Mouse (Mus musculus): ENCODE results near the gene Myh3. TPM values are rescaled to one million over a fixed set of nuclear protein-coding genes. Genes with fewer than 3 reads are reported as not detected.
A peak's percentile ranks its signal among the peaks of the same experiment; 100 is the strongest.
"Not testable (repeated sequence)": the region's sequence is repeated elsewhere in the genome, so short reads cannot be mapped to it uniquely, and the experiment has no call there.

The Myh3 gene
- polyA plus RNA-seq, 1 experiment from 2014 or later, result 0.09 TPM

GRCm38 (mm10) chr11:67082793-67083192 lies 4.7 kb downstream of the Myh3 start:
- H3K9me3 ChIP-seq (ENCODE audit: control insufficient read depth, low read length), result no peaks in the 10 kb centered on the region
- no peak overlapping the region for H3K9ac ChIP-seq (replicated peaks; ENCODE audit: low read depth, low read length)
- ATAC-seq, result no peak
- 88% methylated on average over 13 of the region's 13 CpGs for WGBS
- H3K27ac ChIP-seq (ENCODE audit: low read length), result no peak overlapping the region
- peaks cover 11% of the 10 kb centered on the region; the same call in 1 of the 2 replicates for H3K27me3 ChIP-seq (replicated peaks; ENCODE audit: control insufficient read depth, insufficient read depth, low read length)
- no peak overlapping the region for H3K4me3 ChIP-seq (replicated peaks; ENCODE audit: low read length)
- H3K4me2 ChIP-seq (ENCODE audit: low read length), result no peak overlapping the region
- H3K4me1 ChIP-seq (replicated peaks; ENCODE audit: control insufficient read depth, insufficient read depth, low read length), result no peaks in the 10 kb centered on the region
- H3K36me3 ChIP-seq (ENCODE audit: control insufficient read depth, insufficient read depth), result no peaks in the 10 kb centered on the region

GRCm38 (mm10) chr11:67083239-67083638 lies 5.1 kb downstream of the Myh3 start:
- WGBS, result 57% methylated on average over 6 of the region's 6 CpGs
- Histone ChIP-seq H3K9me3 (ENCODE audit: control insufficient read depth, low read length) (no peaks in the 10 kb centered on the region), H3K4me3 (replicated peaks; ENCODE audit: low read length) (no peak overlapping the region), H3K27me3 (replicated peaks; ENCODE audit: control insufficient read depth, insufficient read depth, low read length) (peaks cover 11% of the 10 kb centered on the region; the same call in 1 of the 2 replicates), H3K27ac (ENCODE audit: low read length) (no peak overlapping the region), H3K36me3 (ENCODE audit: control insufficient read depth, insufficient read depth) (no peaks in the 10 kb centered on the region), H3K4me2 (ENCODE audit: low read length) (no peak overlapping the region), H3K9ac (replicated peaks; ENCODE audit: low read depth, low read length) (no peak overlapping the region), H3K4me1 (replicated peaks; ENCODE audit: control insufficient read depth, insufficient read depth, low read length) (no peaks in the 10 kb centered on the region)
- no peak for ATAC-seq

- Histone ChIP-seq H3K4me1 (replicated peaks; ENCODE audit: control insufficient read depth, insufficient read depth, low read length) (no peaks in the 10 kb centered on the region), H3K27ac (ENCODE audit: low read length) (no peak overlapping the region), H3K9ac (replicated peaks; ENCODE audit: low read depth, low read length) (no peak overlapping the region), H3K36me3 (ENCODE audit: control insufficient read depth, insufficient read depth) (no peaks in the 10 kb centered on the region), H3K4me3 (replicated peaks; ENCODE audit: low read length) (no peak overlapping the region), H3K4me2 (ENCODE audit: low read length) (no peak overlapping the region), H3K27me3 (replicated peaks; ENCODE audit: control insufficient read depth, insufficient read depth, low read length) (peaks cover 11% of the 10 kb centered on the region; the same call in 1 of the 2 replicates), H3K9me3 (ENCODE audit: control insufficient read depth, low read length) (no peaks in the 10 kb centered on the region)
- no peak for ATAC-seq
- 44% methylated on average over 32 of the region's 32 CpGs for WGBS
These were observed 5.7 kb downstream of the Myh3 start for GRCm38 (mm10) chr11:67083712-67084340.

- Histone ChIP-seq H3K4me3 (replicated peaks; ENCODE audit: low read length) (no peak overlapping the region), H3K36me3 (ENCODE audit: control insufficient read depth, insufficient read depth) (no peaks in the 10 kb centered on the region), H3K27ac (ENCODE audit: low read length) (no peak overlapping the region), H3K9me3 (ENCODE audit: control insufficient read depth, low read length) (no peaks in the 10 kb centered on the region), H3K27me3 (replicated peaks; ENCODE audit: control insufficient read depth, insufficient read depth, low read length) (peaks cover 11% of the 10 kb centered on the region; the same call in 1 of the 2 replicates), H3K9ac (replicated peaks; ENCODE audit: low read depth, low read length) (no peak overlapping the region), H3K4me2 (ENCODE audit: low read length) (no peak overlapping the region), H3K4me1 (replicated peaks; ENCODE audit: control insufficient read depth, insufficient read depth, low read length) (no peaks in the 10 kb centered on the region)
- 3% methylated on average over 6 of the region's 6 CpGs for WGBS
- ATAC-seq, result peak; percentile 64; the same call in 1 of the 2 replicates
These were observed 7.4 kb downstream of the Myh3 start for GRCm38 (mm10) chr11:67085489-67085888.

GRCm38 (mm10) chr11:67086467-67087164 lies 8.5 kb downstream of the Myh3 start:
- H3K4me2 ChIP-seq (ENCODE audit: low read length), result no peak overlapping the region
- 66% methylated on average over 9 of the region's 9 CpGs for WGBS
- H3K27me3 ChIP-seq (replicated peaks; ENCODE audit: control insufficient read depth, insufficient read depth, low read length), result peaks cover 11% of the 10 kb centered on the region; the same call in 1 of the 2 replicates
- no peaks in the 10 kb centered on the region for H3K4me1 ChIP-seq (replicated peaks; ENCODE audit: control insufficient read depth, insufficient read depth, low read length)
- no peaks in the 10 kb centered on the region for H3K9me3 ChIP-seq (ENCODE audit: control insufficient read depth, low read length)
- no peak overlapping the region for H3K27ac ChIP-seq (ENCODE audit: low read length)
- H3K4me3 ChIP-seq (replicated peaks; ENCODE audit: low read length), result no peak overlapping the region
- no peaks in the 10 kb centered on the region for H3K36me3 ChIP-seq (ENCODE audit: control insufficient read depth, insufficient read depth)
- H3K9ac ChIP-seq (replicated peaks; ENCODE audit: low read depth, low read length), result no peak overlapping the region
- ATAC-seq, result no peak

DNA sequence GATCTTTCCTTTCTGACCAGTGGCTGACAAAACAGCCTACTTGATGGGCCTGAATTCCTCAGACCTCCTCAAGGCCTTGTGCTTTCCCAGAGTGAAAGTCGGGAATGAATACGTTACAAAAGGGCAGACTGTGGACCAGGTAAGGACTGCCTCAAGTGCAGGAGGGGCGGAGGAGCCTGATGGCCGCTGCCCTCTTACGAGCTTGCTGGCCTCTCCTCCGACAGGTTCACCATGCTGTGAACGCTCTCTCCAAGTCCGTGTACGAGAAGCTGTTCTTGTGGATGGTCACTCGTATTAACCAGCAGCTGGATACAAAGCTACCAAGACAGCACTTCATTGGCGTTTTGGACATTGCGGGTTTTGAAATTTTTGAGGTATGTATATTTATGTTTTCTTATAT lies 9.1 kb downstream of the Myh3 start:
- Histone ChIP-seq H3K4me1 (replicated peaks; ENCODE audit: control insufficient read depth, insufficient read depth, low read length) (no peaks in the 10 kb centered on the region), H3K27me3 (replicated peaks; ENCODE audit: control insufficient read depth, insufficient read depth, low read length) (peaks cover 11% of the 10 kb centered on the region; the same call in 1 of the 2 replicates), H3K9me3 (ENCODE audit: control insufficient read depth, low read length) (no peaks in the 10 kb centered on the region), H3K4me3 (replicated peaks; ENCODE audit: low read length) (no peak overlapping the region), H3K9ac (replicated peaks; ENCODE audit: low read depth, low read length) (no peak overlapping the region), H3K4me2 (ENCODE audit: low read length) (no peak overlapping the region), H3K36me3 (ENCODE audit: control insufficient read depth, insufficient read depth) (no peaks in the 10 kb centered on the region), H3K27ac (ENCODE audit: low read length) (no peak overlapping the region)
- 90% methylated on average over 12 of the region's 12 CpGs for WGBS
- ATAC-seq, result no peak

- not testable (repeated sequence) for H3K4me3 ChIP-seq (replicated peaks; ENCODE audit: low read length); H3K27me3 ChIP-seq (replicated peaks; ENCODE audit: control insufficient read depth, insufficient read depth, low read length); H3K36me3 ChIP-seq (ENCODE audit: control insufficient read depth, insufficient read depth); H3K4me2 ChIP-seq (ENCODE audit: low read length); H3K4me1 ChIP-seq (replicated peaks; ENCODE audit: control insufficient read depth, insufficient read depth, low read length); H3K27ac ChIP-seq (ENCODE audit: low read length); ATAC-seq; H3K9ac ChIP-seq (replicated peaks; ENCODE audit: low read depth, low read length); H3K9me3 ChIP-seq (ENCODE audit: control insufficient read depth, low read length)
- 91% methylated on average over 12 of the region's 12 CpGs for WGBS
These were observed 14.3 kb downstream of the Myh3 start for GRCm38 (mm10) chr11:67092354-67092753.

- no peaks in the 10 kb centered on the region for H3K27me3 ChIP-seq (replicated peaks; ENCODE audit: control insufficient read depth, insufficient read depth, low read length)
- no peak overlapping the region for H3K27ac ChIP-seq (ENCODE audit: low read length)
- no peak overlapping the region for H3K4me3 ChIP-seq (replicated peaks; ENCODE audit: low read length)
- no peaks in the 10 kb centered on the region for H3K36me3 ChIP-seq (ENCODE audit: control insufficient read depth, insufficient read depth)
- H3K9me3 ChIP-seq (ENCODE audit: control insufficient read depth, low read length), result no peaks in the 10 kb centered on the region
- ATAC-seq, result no peak
- no peak overlapping the region for H3K9ac ChIP-seq (replicated peaks; ENCODE audit: low read depth, low read length)
- no peaks in the 10 kb centered on the region for H3K4me1 ChIP-seq (replicated peaks; ENCODE audit: control insufficient read depth, insufficient read depth, low read length)
- H3K4me2 ChIP-seq (ENCODE audit: low read length), result no peak overlapping the region
- WGBS, result 74% methylated on average over 9 of the region's 9 CpGs
These were observed 15.1 kb downstream of the Myh3 start for GRCm38 (mm10) chr11:67093201-67093600.

GRCm38 (mm10) chr11:67093652-67094051 lies 15.6 kb downstream of the Myh3 start:
- ATAC-seq, result no peak
- Histone ChIP-seq H3K9ac (replicated peaks; ENCODE audit: low read depth, low read length) (no peak overlapping the region), H3K4me3 (replicated peaks; ENCODE audit: low read length) (no peak overlapping the region), H3K4me1 (replicated peaks; ENCODE audit: control insufficient read depth, insufficient read depth, low read length) (no peaks in the 10 kb centered on the region), H3K27ac (ENCODE audit: low read length) (no peak overlapping the region), H3K9me3 (ENCODE audit: control insufficient read depth, low read length) (no peaks in the 10 kb centered on the region), H3K4me2 (ENCODE audit: low read length) (no peak overlapping the region), H3K27me3 (replicated peaks; ENCODE audit: control insufficient read depth, insufficient read depth, low read length) (no peaks in the 10 kb centered on the region), H3K36me3 (ENCODE audit: control insufficient read depth, insufficient read depth) (no peaks in the 10 kb centered on the region)
- 97% methylated on average over 5 of the region's 5 CpGs for WGBS
